Mouse (Mus musculus) fibroblast of lung, adult 2 months (primary cell): ENCODE data around the gene Pbx3.

Source experiments
- DNase-seq: peaks from one replicate; pipeline ENCODE4 v3.0.0-alpha.2; 2011; ENCODE audit warnings: low read depth

Gene Pbx3

DNA sequence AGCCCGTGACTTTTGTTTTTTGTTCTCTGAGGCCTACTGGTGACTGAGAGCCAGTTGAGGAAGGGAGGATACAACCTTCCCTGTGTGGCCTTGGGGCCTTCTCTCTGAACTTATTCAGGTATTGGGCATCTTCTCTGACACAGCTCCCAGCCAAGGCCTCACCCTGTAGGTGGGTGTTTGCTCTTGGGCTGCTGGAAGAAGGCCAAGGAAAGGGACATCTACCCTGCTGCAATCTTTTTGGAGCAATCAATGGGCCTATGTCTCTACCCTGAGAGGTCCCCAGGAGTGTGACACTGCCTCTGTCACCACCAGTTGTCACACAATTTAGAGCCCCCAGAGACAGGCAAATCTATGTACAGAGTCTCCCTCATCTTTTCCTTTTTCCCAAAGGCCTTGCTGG lies 226.5 kb downstream of the Pbx3 start:
- no peak for DNase-seq

DNA sequence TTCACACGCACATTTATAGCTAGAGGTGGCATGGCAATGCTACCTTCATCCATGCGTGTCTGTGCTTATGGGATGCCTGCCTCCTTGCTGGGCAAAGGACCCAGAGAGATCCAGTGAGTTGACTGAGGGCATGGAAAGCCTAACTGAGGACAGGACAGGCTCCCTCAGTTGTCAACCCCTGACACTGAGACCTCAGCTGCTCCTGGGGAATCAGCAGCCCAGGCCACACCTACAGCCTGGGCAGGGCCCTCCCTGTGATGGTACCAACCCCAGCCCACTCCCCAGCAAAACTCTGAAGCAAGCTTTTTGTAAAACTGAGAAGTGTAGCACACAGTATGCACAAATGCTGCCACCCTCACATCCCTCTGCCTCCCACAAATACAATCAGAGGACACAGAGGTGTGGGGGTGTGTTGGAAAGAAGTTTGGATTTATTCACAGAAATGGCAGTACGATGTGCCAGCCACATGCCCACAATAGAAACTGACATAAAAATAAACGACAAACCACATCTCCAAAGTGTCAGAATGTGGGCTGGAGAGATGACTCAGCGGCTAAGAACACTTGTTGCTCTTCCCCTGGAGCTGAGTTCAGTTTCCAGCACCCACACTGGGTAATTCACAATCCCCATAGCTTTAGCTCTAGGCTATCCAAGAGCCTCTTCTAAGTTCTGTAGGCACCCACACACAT lies 233.3 kb downstream of the Pbx3 start:
- no peak for DNase-seq

DNA sequence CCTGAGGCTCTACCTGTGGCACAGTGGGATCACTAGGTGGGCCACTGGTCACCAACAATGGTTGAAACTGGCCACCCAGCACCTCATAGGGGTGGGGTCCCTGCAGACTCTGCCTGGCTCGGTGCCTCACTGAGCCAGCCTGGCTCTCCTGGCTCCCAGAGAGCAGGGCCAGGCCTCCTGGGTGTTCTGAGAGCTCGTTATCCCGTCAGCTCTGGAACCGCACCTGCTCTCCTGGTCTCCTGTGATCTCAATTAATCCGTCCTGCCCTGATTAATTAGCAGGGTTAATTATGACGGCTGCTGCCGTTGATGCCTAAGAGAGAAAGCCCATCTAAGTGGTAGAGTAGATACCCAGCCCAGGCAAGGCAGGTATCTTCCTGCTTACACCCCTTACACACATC lies 237.6 kb downstream of the Pbx3 start:
- DNase-seq, result no peak

DNA sequence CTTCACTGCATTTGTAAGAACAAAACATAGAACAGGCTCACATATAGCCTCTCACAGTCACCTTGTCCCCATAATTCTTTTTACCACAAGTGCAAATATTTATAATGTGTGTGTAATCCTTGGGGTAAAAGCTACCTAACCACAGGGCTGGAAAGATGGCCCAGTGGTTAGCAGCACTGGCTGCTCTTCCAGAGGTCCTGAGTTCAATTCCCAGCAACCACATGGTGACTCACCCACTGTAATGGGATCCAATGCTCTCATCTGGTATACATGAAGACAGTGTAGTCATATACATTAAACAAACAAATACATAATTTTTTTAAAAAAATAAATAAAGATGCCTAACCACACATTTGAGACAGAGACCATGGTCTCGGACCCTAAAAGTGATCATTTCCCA lies 240.2 kb downstream of the Pbx3 start:
- no peak for DNase-seq

DNA sequence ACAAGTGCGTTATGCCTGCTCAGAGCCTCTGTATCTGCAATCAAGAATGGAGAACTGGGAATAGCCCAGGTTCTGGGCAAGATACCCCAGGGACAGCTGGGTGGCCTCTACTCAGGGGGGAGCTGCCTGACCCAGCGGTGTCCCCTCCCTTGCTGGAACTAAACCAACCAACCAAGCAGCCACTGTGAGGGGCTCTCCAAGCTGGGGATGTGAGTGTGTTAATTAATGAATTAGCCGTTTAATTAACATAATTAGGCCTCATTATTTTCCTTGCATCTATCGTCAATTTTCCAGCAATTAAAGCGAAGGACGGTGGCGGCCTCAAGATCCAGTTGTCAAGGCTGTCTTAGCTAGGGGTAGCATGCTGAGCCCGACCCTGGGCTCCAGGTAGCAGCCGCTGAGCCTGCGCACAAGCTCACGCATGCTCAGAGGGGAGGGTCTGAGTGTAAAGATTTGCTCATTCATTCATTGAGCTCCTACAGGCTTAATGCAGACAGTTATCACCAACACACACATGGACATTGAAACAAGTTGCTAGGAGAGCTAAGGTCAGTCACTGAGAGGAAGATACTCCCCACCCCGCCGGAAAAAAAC lies 243.2 kb downstream of the Pbx3 start:
- no peak for DNase-seq

DNA sequence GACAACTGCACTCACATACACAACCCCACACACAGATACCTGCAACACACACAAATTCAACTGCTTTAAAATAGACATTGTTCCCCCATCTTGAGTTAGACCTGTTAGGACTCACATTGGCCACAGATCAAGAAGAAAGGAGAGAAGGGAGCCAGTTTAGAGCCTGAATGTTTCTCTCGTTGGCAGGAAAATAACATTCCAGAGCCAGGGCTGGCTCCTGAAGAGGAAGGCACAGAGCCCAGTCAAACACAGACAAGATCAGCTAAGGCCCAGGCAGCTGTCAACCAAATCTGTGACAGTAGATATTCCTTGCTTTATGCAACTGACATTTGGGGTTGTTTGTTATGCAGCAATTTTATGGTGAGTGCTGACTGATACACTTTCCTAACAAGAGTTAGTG lies 245.1 kb downstream of the Pbx3 start:
- no peak for DNase-seq

DNA sequence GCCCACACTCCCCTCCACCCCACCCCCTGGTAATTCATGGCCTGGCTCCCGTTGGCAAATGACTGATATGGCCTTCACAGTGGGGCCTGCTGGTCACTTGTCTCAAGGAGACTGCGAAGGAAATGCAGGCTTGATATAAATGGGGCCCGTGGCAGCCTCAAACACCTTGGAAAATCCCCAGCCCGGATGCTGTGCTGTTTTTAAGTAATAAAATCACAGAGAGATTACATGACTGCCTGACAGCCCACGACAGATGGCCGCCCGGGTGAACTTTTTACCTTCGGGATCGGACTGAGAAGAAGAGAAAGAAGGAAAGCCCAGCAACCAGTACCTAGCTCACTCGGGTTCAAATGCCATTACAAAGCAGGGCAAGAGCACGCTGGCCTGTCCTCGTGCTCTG lies 249.0 kb downstream of the Pbx3 start:
- DNase-seq, result no peak
